In the genomic region with DNA sequence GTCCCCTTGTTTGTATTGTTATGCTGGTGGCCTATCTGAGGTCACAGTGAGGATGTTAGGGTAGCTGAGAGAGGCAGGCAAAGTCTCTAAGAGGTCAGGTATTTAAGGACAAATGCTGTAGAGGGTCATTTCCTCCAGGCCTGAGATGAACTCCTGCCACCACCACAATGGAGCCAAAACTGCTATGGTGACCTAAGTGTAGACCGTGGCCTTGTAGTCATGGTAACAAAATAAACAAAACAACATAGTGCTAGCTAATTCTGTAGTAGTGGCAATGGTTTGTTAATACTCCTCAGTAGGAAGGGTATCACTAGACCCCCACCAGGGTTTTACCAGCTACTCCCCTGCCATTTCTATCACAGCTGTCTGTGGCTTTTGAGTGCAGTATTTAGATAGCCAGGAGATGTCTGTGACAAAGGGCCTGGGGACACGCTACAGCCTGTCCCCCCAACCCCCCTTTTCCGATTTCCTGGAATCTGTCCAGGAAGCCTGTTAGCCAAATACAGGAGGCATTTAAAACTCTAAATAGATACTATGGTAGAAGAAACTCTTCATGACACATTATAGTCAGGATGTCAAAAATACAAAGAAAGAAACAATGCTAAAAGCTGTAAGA, we compare ENCODE assay signal across 12 mouse cellular contexts. TPM values are rescaled to one million over a fixed set of nuclear protein-coding genes. Genes with fewer than 3 reads are reported as not detected.
DNase-seq lines count a peak whose midpoint lies in the region; ATAC-seq and TF ChIP-seq lines count a peak whose summit lies in the region.
"Had no signal": no experiment of that assay in that cellular context is flagged by ENCODE, and none has a peak within 500 bp of the region (broad histone marks: within the 10 kb centered on the region; RNA-seq: fewer than 3 reads in every experiment).

No protein-coding gene starts in this region.

- no peaks in the 10 kb centered on the region for H3K36me3 ChIP-seq in kidney, embryonic 15.5 days
- H3K36me3 ChIP-seq in embryonic facial prominence, embryonic 10.5 days (replicated peaks): no peaks in the 10 kb centered on the region
- H3K36me3 ChIP-seq in kidney, postnatal 0 days (ENCODE audit: insufficient read depth, low read length): no peaks in the 10 kb centered on the region
- H3K36me3 ChIP-seq: embryonic facial prominence, embryonic 12.5 days had no signal

- H3K4me3 ChIP-seq in kidney, embryonic 15.5 days (replicated peaks): no peak overlapping the region
- H3K4me3 ChIP-seq in embryonic facial prominence, embryonic 10.5 days: no peak overlapping the region
- H3K4me3 ChIP-seq in kidney, postnatal 0 days (replicated peaks; ENCODE audit: low read depth, low read length): no peak overlapping the region
- H3K4me3 ChIP-seq: embryonic facial prominence, embryonic 12.5 days had no signal

- WGBS in kidney, embryonic 15.5 days: 32% methylated on average over 3 of the region's 3 CpGs
- 45% methylated on average over 3 of the region's 3 CpGs for WGBS in embryonic facial prominence, embryonic 10.5 days
- 28% methylated on average over 3 of the region's 3 CpGs for WGBS in kidney, postnatal 0 days

- DNase-seq in kidney, adult 9 months: peak; percentile 15
- DNase-seq in embryonic facial prominence, embryonic 10.5 days (ENCODE audit: low spot score): peak; percentile 11
- DNase-seq in kidney, postnatal 0 days (ENCODE audit: low spot score): peak; percentile 52
- no peak for DNase-seq in left cerebral cortex, postnatal 36 days (ENCODE audit: low spot score in 2 of 2)
- DNase-seq in B cell, adult 2 months: no peak
- DNase-seq: thymus, postnatal 36 days had no signal

- no peak overlapping the region for H3K4me2 ChIP-seq in kidney, embryonic 15.5 days
- no peak overlapping the region for H3K4me2 ChIP-seq in kidney, postnatal 0 days (ENCODE audit: low read length)
- H3K4me2 ChIP-seq: embryonic facial prominence, embryonic 12.5 days had no signal

- no peak overlapping the region for H3K9ac ChIP-seq in kidney, embryonic 15.5 days
- H3K9ac ChIP-seq in kidney, postnatal 0 days (ENCODE audit: low read depth, low read length): no peak overlapping the region
- H3K9ac ChIP-seq: embryonic facial prominence, embryonic 12.5 days; liver, embryonic 14.5 days had no signal

- intact Hi-C loops in left cerebral cortex, postnatal 36 days (cut with DNase I): no loop called here

- H3K4me1 ChIP-seq in kidney, embryonic 15.5 days: peaks cover 5% of the 10 kb centered on the region; the same call in 1 of the 2 replicates
- peaks cover 8% of the 10 kb centered on the region for H3K4me1 ChIP-seq in embryonic facial prominence, embryonic 10.5 days
- no peaks in the 10 kb centered on the region for H3K4me1 ChIP-seq in kidney, postnatal 0 days (replicated peaks; ENCODE audit: insufficient read depth, low read length)
- H3K4me1 ChIP-seq: embryonic facial prominence, embryonic 12.5 days had no signal

- H3K27me3 ChIP-seq in kidney, embryonic 15.5 days: no peaks in the 10 kb centered on the region
- no peaks in the 10 kb centered on the region for H3K27me3 ChIP-seq in embryonic facial prominence, embryonic 10.5 days (replicated peaks; ENCODE audit: low read depth, poor library complexity, severe bottlenecking)
- H3K27me3 ChIP-seq in kidney, postnatal 0 days (ENCODE audit: insufficient read depth, low read length): no peaks in the 10 kb centered on the region
- H3K27me3 ChIP-seq: embryonic facial prominence, embryonic 12.5 days had no signal

- H3K27ac ChIP-seq in kidney, embryonic 15.5 days: no peak overlapping the region
- no peak overlapping the region for H3K27ac ChIP-seq in embryonic facial prominence, embryonic 10.5 days (replicated peaks)
- no peak overlapping the region for H3K27ac ChIP-seq in kidney, postnatal 0 days
- H3K27ac ChIP-seq: embryonic facial prominence, embryonic 12.5 days; liver, embryonic 14.5 days had no signal

- no peaks in the 10 kb centered on the region for H3K9me3 ChIP-seq in kidney, embryonic 15.5 days (replicated peaks)
- no peaks in the 10 kb centered on the region for H3K9me3 ChIP-seq in embryonic facial prominence, embryonic 10.5 days
- no peaks in the 10 kb centered on the region for H3K9me3 ChIP-seq in kidney, postnatal 0 days (replicated peaks; ENCODE audit: low read length)
- H3K9me3 ChIP-seq: embryonic facial prominence, embryonic 12.5 days had no signal

- no peak for ATAC-seq in kidney, embryonic 15.5 days (replicated peaks; ENCODE audit: low FRiP score)
- peak; percentile 56; the same call in 1 of the 2 replicates for ATAC-seq in common myeloid progenitor, adult 5-6 weeks (replicated peaks; ENCODE audit: low read depth, poor library complexity, severe bottlenecking)
- ATAC-seq in kidney, postnatal 0 days (replicated peaks; ENCODE audit: low FRiP score, low read depth): 0 out of 2 replicates have a peak, but pooled peaks have one; percentile 40
- ATAC-seq in megakaryocyte-erythroid progenitor cell, adult 5-6 weeks (replicated peaks; ENCODE audit: low FRiP score, low TSS enrichment, poor library complexity, severe bottlenecking): no peak
- ATAC-seq: activated CD4-positive, CD25-positive, alpha-beta regulatory T cell, adult 4 months had no signal

- TF ChIP-seq CTCF in kidney, postnatal 0 days (IDR thresholded peaks at IDR 0.05; ENCODE audit: low read depth): no peak

RNA-seq across cellular contexts. Expression of a gene that starts 43.1 kb away (rescaled TPM):
- 34.9 and 37.5 TPM in 2 replicates for polyA plus RNA-seq in kidney, embryonic 15.5 days (2015; fragmentation: Nextera tagmentation; extraction: Ambion mirVana)
- total RNA-seq in common myeloid progenitor, adult 5-6 weeks (2017): 15.4 and 17.4 TPM in 2 replicates
- polyA plus RNA-seq in embryonic facial prominence, embryonic 10.5 days (2016; fragmentation: Nextera tagmentation; extraction: Ambion mirVana): 30.3 and 32.8 TPM in 2 replicates
- polyA plus RNA-seq in kidney, postnatal 0 days (2015; fragmentation: Nextera tagmentation; extraction: Ambion mirVana): 29.8 and 33.7 TPM in 2 replicates
- total RNA-seq in megakaryocyte-erythroid progenitor cell, adult 5-6 weeks (2014; fragmentation: Nextera tagmentation): 9.7 and 11.5 TPM in 2 replicates
- total RNA-seq in megakaryocyte-erythroid progenitor cell, adult 5-6 weeks (2017): 13.1 and 19.5 TPM in 2 replicates
- 10 to 100 TPM; 24.7 to 25.4 TPM for total RNA-seq in left cerebral cortex, postnatal 36 days (2021)

Comparison
In these comparisons a context has a peak if more than half of its experiments do, and no peak if none do; other contexts are left out.
1. ATAC-seq: peak in common myeloid progenitor, adult 5-6 weeks (single experiment) and kidney, postnatal 0 days (single experiment); none in kidney, embryonic 15.5 days (single experiment) and megakaryocyte-erythroid progenitor cell, adult 5-6 weeks (single experiment).
2. DNase-seq: peak in kidney, adult 9 months (single experiment), embryonic facial prominence, embryonic 10.5 days (single experiment) and kidney, postnatal 0 days (single experiment); none in left cerebral cortex, postnatal 36 days (0 of 2) and B cell, adult 2 months (0 of 2).